Mouse (Mus musculus) leukemia stem cell, adult 10-12 weeks (primary cell): Measurements from ENCODE around the gene Tnr. TPM values are rescaled to one million over a fixed set of nuclear protein-coding genes. Genes with fewer than 3 reads are reported as not detected.

Experiments used
- polyA plus RNA-seq: library from polyadenylated mRNA; stranded (reverse); fragments of >175 nt; gene quantifications from 2 replicates; pipeline ENCODE4 v1.2.3, GENCODE M21; 2012; ENCODE audit warnings: low replicate concordance

Tnr gene
- not detected in 2 replicates for polyA plus RNA-seq

GRCm38 (mm10) chr1:159523578-159523977 is at the start of gene Tnr:
Tnr (plus strand) TSS chr1:159523769.

